Mouse (Mus musculus) CH12.LX (cell line): Measurements from ENCODE around the gene Afp.

Experiments used
- CTCF ChIP-seq, 2 experiments: IDR thresholded peaks in 1 of 2; conservative IDR thresholded peaks in 1 of 2; 2 replicates each; pipeline ENCODE4 v1.5.1; 2011 to 2012; ENCODE audit warnings: low read depth in 2 of 2, low read length in 2 of 2, improper control_type of control experiment in 1 of 2, inconsistent platforms in 1 of 2, mild to moderate bottlenecking in 1 of 2, moderate library complexity in 1 of 2
- POLR2A ChIP-seq: IDR thresholded peaks from 2 replicates; pipeline ENCODE4 v1.6.1; 2011; ENCODE audit warnings: low read depth, mild to moderate bottlenecking, improper control_type of control experiment, low read length

DNA sequence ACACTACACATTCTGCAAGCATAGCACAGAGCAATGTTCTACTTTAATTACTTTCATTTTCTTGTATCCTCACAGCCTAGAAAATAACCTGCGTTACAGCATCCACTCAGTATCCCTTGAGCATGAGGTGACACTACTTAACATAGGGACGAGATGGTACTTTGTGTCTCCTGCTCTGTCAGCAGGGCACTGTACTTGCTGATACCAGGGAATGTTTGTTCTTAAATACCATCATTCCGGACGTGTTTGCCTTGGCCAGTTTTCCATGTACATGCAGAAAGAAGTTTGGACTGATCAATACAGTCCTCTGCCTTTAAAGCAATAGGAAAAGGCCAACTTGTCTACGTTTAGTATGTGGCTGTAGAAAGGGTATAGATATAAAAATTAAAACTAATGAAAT lies 40.6 kb upstream of the Afp start:
- TF ChIP-seq CTCF (conservative IDR thresholded peaks at IDR 0.05 in 1 of 2, IDR thresholded peaks at IDR 0.05 in 1 of 2; ENCODE audit: low read depth in 2 of 2, low read length in 2 of 2) = no peak
- no peak for TF ChIP-seq POLR2A
